Mouse (Mus musculus) G1E (cell line): Measurements from ENCODE around the gene Ublcp1.

Source experiments
- CTCF ChIP-seq: IDR thresholded peaks from 2 replicates; pipeline ENCODE4 v1.5.1; 2012; ENCODE audit warnings: low read depth, low read length, inconsistent platforms, mixed read lengths
- GATA2 ChIP-seq: IDR thresholded peaks from 2 replicates; pipeline ENCODE4 v1.6.1; 2012; ENCODE audit warnings: low read depth, low read length, inconsistent platforms, borderline replicate concordance
- TAL1 ChIP-seq: conservative IDR thresholded peaks from 2 replicates; pipeline ENCODE4 v1.6.1; 2012; ENCODE audit warnings: low read depth, low read length, inconsistent platforms, mixed read lengths

DNA sequence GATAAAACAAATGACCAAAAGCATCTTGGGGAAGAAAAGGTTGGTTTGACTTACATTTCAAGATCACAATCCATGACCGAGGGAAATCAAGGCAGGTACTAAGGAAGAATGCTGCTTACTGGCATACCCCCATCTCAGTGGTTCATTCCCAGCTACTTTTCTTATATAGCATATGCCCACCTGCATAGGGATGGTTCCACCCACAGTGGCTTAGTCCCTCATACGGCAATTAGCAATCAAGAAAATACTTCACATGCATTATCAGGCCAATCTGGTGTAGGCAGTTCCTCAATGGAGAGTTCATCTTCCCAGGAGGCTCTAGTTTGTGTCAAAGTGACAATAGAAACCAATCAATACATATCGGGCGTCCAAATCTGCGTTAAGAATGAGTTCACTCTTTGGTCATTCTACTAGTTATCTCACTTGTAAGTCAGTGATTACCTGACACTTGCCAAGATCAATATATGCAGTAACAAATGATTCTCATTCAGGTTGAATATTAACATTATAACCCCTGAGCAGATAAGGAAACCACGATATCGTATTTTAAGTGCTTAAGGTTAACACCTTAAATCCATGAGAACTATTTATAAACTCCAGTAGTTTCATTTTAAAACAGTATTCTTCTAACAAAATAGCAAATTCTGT, 14.9 kb upstream of the Ublcp1 start:
- no peak for TF ChIP-seq TAL1
- TF ChIP-seq CTCF, result no peak
- TF ChIP-seq GATA2, result no peak
